In genomic region chr5:25873046-25873445, GRCm38 (mm10) we compare ENCODE assay signal across 10 mouse cellular contexts.
DNase-seq lines count a peak whose midpoint lies in the region; ATAC-seq and TF ChIP-seq lines count a peak whose summit lies in the region.
"Had no signal": no experiment of that assay in that cellular context is flagged by ENCODE, and none has a peak within 500 bp of the region (broad histone marks: within the 10 kb centered on the region; RNA-seq: fewer than 3 reads in every experiment).

No protein-coding gene starts in this region.

- H3K4me3 ChIP-seq in forebrain, embryonic 11.5 days (ENCODE audit: low read depth, low read length): no peak overlapping the region
- H3K4me3 ChIP-seq: limb, embryonic 10.5 days; neural tube, embryonic 15.5 days had no signal

- H3K36me3 ChIP-seq in forebrain, embryonic 11.5 days (ENCODE audit: control insufficient read depth, insufficient read depth, low read length): no peaks in the 10 kb centered on the region
- H3K36me3 ChIP-seq: limb, embryonic 10.5 days; neural tube, embryonic 15.5 days had no signal

- in situ Hi-C loops in Patski (cut with MboI; ENCODE audit: low pct_unique_long_range_greater_than_20kb): no loop called here

- no peak overlapping the region for H3K9ac ChIP-seq in forebrain, embryonic 11.5 days (ENCODE audit: low read length)
- H3K9ac ChIP-seq: neural tube, embryonic 15.5 days had no signal

- DNase-seq in cerebellum, adult 18-20 months: peak; percentile 42 to 50
- peak; percentile 24 to 26 for DNase-seq in left cerebral cortex, adult 18-20 months (ENCODE audit: low spot score in 2 of 2)
- DNase-seq in left cerebral cortex, adult 11 months (ENCODE audit: low spot score): no peak
- no peak for DNase-seq in Patski (ENCODE audit: low read depth, low spot score)
- DNase-seq in heart, postnatal 14 days: peak; percentile 15 to 44
- no peak for DNase-seq in forebrain, embryonic 11.5 days (ENCODE audit: low spot score)
- DNase-seq in Muller cell, postnatal 12 days (ENCODE audit: inconsistent ontology term): no peak

- no peaks in the 10 kb centered on the region for H3K27me3 ChIP-seq in Patski
- no peaks in the 10 kb centered on the region for H3K27me3 ChIP-seq in forebrain, embryonic 11.5 days (ENCODE audit: control insufficient read depth, insufficient read depth, low read length)
- H3K27me3 ChIP-seq: neural tube, embryonic 15.5 days had no signal

- 72% methylated on average over 2 of the region's 2 CpGs for WGBS in forebrain, embryonic 11.5 days

- H3K9me3 ChIP-seq in forebrain, embryonic 11.5 days (ENCODE audit: control insufficient read depth, low read length): no peaks in the 10 kb centered on the region
- H3K9me3 ChIP-seq: limb, embryonic 10.5 days; neural tube, embryonic 15.5 days had no signal

- intact Hi-C loops in heart, postnatal 14 days (cut with DNase I): no loop called here

- H3K27ac ChIP-seq in forebrain, embryonic 11.5 days (ENCODE audit: low read depth, low read length): no peak overlapping the region
- H3K27ac ChIP-seq: limb, embryonic 10.5 days; neural tube, embryonic 15.5 days had no signal

- CTCF ChIA-PET in Patski (lab: Charles Lee): no interaction called here

- peak; percentile 35 for TF ChIP-seq CTCF in Patski (IDR thresholded peaks at IDR 0.05)

- POLR2A ChIA-PET in Patski (lab: Charles Lee): interaction anchor here (0.7 kb wide), 1 partner anchor 10 kb away, joined by 4 read pairs; no protein-coding TSS in a partner anchor

- no peaks in the 10 kb centered on the region for H3K4me1 ChIP-seq in forebrain, embryonic 11.5 days (replicated peaks; ENCODE audit: control insufficient read depth, insufficient read depth, low read length)

- no peak for ATAC-seq in cerebellum, adult (ENCODE audit: insufficient number of reproducible peaks, low FRiP score, low TSS enrichment)
- ATAC-seq in Patski: no peak
- ATAC-seq in forebrain, embryonic 11.5 days (replicated peaks; ENCODE audit: low FRiP score): no peak

- H3K4me2 ChIP-seq in forebrain, embryonic 11.5 days (ENCODE audit: low read depth, low read length, severe bottlenecking): no peak overlapping the region
- H3K4me2 ChIP-seq: neural tube, embryonic 15.5 days had no signal

Comparison
In these comparisons a context has a peak if more than half of its experiments do, and no peak if none do; other contexts are left out.
1. DNase-seq: peak in cerebellum, adult 18-20 months (2 of 2), left cerebral cortex, adult 18-20 months (2 of 2) and heart, postnatal 14 days (2 of 2); none in left cerebral cortex, adult 11 months (single experiment), Patski (single experiment), forebrain, embryonic 11.5 days (single experiment) and Muller cell, postnatal 12 days (single experiment).